Mouse (Mus musculus): ENCODE results near the gene Gins2.

Gins2 gene

DNA sequence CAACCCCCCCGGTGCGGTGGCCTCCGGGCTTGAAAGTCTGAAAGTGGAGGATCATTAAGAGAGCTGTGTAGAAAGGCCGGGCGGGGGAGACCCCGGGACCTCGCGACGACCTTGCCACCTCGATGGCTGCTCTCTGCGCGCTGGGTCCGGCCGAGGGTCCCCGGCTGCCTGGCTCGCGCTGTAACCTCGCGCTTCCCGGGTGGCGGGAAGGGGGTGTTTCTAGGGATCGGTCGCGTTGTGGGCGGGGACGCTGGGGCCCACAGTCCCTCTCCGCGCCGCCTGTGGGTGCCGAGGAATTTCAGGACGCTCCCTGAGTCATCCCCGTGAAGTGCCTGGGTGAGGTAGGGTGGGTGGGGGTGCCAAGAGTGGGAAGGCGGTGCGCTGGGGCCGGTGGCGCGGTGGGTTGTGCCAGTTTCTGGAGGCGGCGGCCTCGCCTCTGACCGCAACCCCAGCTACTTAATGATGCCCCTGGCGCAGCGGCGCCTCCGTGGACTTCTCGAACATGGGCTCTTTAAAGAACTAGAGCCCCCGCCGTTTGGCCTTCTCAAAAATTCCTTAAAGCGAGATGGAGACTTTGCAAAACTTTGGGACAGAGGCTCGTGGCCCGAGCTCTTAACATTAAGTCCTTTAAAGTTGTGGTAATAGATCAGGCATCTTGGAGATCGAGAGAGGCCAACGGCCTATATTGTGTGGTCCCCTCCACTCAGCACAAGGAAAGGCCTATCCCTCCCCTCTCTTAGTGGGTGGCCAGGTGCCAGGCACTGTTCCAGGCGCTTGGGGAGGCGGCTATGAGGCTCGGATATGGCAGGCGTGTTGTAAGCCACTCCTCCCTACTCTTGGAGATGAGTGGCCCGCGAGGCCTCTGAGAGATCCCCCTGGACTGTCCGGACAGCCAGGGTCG lies 52.5 kb downstream of the Gins2 start:
- in situ Hi-C loops (cut with MboI; ENCODE audit: low pct_unique_long_range_greater_than_20kb in 1 of 2, low sequenced_read_pairs in 2 of 2, unreplicated experiment in 1 of 2), result no loop called here

DNA sequence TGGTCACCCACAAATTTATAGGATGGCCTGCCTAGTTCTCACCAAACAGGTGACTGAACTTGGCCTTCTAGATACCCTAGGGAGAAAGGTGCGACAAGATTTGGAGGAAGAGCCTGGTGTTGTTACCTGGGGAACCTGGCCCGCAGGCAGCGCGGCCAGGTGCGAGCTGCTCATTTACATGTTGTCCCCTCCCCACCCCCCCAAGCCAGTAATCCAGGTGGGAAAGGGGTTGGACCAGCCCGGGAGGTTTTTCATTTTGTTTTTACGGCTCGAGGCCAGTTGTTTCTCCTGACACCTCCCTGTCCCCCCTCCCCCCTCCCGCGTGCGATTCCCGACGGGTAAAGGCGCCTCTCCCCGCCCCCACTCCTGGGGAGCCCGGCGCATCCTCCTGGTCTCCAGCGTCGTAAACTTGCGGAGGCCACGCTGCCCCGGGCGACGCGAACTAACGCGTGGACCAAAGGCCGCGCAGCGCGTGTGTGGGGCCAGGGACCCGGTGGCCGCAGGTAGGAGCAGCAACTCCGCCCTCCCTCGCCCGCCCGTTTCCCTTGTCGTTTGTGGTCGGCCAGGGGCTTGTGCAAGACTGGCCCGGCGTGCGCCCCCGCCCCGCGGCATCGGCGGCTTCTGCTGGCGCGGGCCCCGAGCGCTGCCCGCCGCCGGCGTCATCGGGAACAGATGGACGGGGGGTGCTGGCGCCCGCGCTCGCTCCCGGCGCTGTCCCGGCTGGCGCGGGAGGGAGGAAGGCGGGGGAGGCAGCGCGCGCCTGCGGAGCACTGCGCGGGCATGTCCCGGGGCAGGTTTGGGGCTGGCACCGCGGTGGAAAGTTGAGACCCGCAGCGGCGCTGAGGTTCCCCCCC lies 53.4 kb downstream of the Gins2 start:
- in situ Hi-C loops (cut with MboI; ENCODE audit: low pct_unique_long_range_greater_than_20kb in 1 of 2, low sequenced_read_pairs in 2 of 2, unreplicated experiment in 1 of 2), result no loop called here

DNA sequence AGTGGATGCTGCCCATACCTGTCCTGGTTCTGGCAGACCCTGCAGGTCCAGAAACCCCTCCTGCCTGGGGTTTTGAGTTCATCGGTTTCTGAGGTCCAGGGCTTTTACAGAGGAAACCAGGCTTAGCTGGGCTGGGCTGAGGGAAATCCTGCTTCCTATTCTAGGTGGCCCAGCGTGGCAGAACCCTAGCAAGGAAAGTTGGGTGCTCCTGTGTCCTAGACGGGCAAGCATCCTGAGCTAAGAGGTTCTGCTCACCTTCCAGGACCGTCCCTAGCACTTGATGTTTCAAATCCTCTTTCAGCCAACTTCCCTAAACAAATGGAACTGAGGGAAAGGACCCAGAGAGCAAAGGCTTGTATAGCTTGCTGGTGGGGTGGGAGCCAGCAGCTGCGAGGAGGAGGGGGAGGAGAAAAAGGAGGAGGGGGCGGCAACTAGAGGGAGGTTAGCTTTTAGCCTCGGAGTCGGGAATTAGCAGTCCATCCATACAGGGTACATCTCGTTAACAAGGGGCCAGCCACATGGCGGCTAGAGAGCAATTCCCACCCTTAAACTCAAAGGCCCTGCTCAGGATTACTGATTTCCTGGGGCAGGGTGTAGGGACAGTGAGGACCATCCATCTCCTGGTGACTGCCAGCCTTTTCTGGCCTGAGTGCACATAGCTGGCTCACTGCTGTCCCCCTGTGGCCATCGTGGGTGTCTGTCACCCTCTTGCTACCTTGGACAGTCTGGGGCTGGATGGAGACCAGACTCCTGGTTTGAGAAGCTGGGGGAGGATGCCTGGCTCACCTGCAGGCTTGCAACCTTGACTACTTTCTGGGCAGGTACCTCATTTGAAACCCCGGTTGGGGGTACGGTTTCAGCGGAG lies 54.4 kb downstream of the Gins2 start:
- in situ Hi-C loops (cut with MboI; ENCODE audit: low pct_unique_long_range_greater_than_20kb in 1 of 2, low sequenced_read_pairs in 2 of 2, unreplicated experiment in 1 of 2), result no loop called here

DNA sequence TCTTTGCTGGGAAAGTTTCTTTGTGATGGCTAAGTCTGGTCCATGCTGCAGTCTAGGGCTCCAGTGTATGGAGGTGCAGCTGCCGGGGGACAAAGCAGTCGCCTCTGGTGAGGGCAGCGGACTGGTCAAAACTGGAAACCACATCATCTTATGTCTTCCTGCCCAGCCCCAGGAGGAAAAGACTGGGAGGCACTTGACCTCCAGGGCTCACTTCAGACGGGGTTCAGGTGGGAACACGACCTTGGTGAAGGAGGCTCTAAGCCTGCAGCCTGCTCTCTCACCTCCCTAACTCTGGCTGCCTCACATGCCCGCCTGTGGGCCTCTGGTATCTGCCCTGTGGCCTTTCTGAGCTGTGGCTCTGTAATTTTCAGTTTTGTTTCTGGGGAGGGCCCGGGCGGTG lies 55.0 kb downstream of the Gins2 start:
- in situ Hi-C loops (cut with MboI; ENCODE audit: low pct_unique_long_range_greater_than_20kb in 1 of 2, low sequenced_read_pairs in 2 of 2, unreplicated experiment in 1 of 2), result no loop called here

DNA sequence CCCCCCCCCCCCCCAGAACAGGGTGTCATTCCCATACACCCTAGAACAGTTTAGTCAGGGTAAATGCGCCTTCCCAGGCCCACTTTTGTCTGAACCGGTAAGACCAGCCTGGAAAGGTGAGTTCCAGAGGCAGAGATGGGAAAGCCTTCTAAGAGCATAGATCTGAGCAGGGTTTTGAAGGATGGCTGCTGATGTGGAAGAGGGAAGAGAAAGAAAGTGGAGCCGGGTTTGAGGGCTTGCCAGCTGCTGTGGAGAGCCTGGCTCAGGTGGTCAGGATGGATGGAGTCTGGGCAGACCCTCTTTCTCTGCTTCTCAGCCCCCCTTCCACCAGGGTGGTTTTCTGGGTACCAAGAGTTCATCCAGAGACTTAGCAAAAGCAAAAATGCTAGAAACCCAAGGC lies 55.7 kb downstream of the Gins2 start:
- in situ Hi-C loops (cut with MboI; ENCODE audit: low pct_unique_long_range_greater_than_20kb in 1 of 2, low sequenced_read_pairs in 2 of 2, unreplicated experiment in 1 of 2), result no loop called here

DNA sequence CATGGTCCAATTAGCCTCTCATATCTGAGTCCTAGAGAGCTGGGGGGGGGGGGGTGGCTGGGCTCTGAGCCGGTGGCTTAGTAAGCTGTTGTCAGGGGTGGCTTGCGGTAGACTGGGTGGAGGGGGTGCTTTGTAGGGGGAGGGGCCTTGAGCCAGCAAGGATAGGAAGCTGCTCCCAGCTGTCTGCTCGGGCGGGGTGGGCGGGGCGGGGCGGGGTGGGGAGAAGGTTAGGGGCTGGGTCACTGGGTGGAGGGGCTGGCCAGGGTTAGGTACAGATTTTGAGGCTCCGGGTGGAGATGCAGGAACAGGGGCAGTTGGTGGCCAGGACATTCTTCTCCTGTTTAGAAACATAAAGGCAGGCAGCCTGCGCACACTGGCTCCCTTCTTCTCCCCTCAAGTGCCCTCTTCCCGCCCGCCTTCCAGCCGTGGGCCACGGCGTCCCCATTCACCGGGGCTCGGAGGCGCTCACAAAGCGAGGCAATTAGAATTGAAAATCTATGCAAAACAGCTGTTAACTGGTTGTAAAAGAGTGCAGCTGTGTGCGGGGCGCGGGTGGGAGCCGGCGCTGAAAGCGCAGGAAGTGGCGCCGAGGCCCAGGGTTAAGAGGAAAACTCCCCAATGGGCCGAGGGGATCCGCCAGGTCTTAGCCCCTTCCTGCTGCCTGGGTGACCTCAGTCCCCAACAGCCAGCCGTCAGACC lies 56.4 kb downstream of the Gins2 start:
- in situ Hi-C loops (cut with MboI; ENCODE audit: low pct_unique_long_range_greater_than_20kb in 1 of 2, low sequenced_read_pairs in 2 of 2, unreplicated experiment in 1 of 2), result no loop called here

DNA sequence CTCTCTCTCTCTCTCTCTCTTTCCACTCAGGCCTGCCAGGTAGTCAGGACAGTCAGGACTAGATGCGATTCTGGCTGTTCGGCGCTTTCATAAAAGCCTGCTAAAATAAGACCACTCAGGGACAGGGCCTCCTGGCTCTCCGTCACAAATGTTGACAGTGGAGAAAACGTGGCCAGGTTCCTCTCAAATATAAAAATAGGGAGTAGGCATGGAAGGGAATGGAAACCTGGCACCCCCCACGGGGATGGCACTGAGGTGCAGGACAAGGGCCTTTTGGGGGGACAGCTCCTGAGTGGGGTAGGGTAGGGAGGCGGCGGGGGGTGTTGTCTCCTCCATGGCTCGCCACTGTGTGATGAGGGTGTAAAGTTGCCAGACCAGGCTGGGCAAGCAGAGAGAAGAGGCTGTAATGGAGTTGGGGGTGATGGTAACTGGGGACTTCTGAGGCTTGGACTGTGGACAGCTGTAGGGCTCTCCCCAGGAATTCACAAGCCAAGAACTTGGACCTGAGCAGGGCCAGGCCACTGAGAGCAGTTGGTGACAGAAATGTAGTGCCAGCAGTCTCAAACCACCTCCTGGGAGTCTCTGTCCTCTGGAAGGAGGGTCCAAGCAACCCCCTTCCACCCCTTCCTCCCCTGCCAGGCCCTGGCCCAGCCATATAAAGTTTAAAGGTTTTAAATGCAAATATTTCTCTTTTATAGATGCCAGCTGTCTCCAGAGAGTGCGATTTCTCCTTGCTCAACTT lies 57.2 kb downstream of the Gins2 start:
- in situ Hi-C loops (cut with MboI; ENCODE audit: low pct_unique_long_range_greater_than_20kb in 1 of 2, low sequenced_read_pairs in 2 of 2, unreplicated experiment in 1 of 2), result no loop called here

DNA sequence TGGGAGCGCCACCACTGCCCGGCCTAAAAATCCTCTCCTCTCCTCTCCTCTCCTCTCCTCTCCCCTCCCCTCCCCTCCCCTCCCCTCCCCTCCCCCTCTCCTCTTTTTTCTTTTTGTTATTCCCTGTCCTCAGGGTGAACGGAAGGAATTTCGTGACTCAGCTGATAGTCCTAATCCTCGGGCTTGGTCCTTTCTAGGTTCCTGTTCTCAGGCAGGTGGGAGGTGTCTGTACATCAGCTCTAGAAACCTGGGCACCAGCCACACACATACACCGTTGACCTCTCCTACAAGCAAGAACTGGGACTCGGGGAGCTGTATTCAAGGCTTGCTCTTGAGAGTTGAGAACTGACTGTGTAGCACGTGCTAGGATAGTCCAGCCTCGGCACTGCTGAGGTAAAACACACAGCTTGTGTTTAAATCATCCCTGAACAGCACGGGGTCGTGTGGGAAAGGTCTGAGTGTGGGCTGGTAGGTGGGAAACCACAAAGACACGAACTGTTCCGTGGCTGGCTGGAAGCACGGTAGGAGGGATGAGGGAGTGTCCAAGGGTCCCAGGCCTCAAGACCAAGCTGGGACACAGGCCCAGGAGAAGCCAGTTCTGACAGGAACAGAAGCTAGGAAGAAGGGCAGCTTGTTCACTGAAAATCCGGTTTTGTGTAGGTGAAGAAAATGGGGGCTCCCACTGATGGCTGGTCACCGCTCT lies 58.0 kb downstream of the Gins2 start:
- in situ Hi-C loops (cut with MboI; ENCODE audit: low pct_unique_long_range_greater_than_20kb in 1 of 2, low sequenced_read_pairs in 2 of 2, unreplicated experiment in 1 of 2), result no loop called here

DNA sequence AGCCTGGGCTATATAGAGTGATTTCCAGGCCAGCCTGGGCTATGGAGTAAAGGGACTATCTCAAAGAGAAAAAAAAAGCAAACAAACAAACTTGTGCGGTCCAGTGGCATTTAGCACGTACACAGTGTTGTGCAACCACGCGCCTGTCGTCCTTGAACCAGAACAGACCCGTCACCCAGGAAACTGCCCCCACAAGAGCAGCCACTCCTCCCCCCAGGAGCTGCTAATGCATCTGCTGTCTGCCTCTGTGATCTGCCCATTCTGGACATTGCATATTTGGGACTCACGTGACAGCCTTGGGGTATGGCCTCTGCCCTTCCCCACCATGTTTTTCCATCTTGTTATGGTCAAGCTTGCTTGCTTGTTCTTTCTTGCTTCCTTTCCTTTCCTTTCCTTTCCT lies 59.9 kb downstream of the Gins2 start:
- in situ Hi-C loops (cut with MboI; ENCODE audit: low pct_unique_long_range_greater_than_20kb in 1 of 2, low sequenced_read_pairs in 2 of 2, unreplicated experiment in 1 of 2), result no loop called here
